Mouse (Mus musculus) lung, postnatal 25 days (tissue): ENCODE data around the gene Fam161a.
"Not testable (repeated sequence)": the region's sequence is repeated elsewhere in the genome, so short reads cannot be mapped to it uniquely, and the experiment has no call there.

Source experiments
- DNase-seq: peaks from one replicate; pipeline ENCODE4 v3.0.0; 2022; ENCODE audit warnings: low spot score

Gene Fam161a

GRCm38 (mm10) chr11:23052353-23052752 lies 45.0 kb downstream of the Fam161a start:
- no peak for DNase-seq

GRCm38 (mm10) chr11:23063153-23063552 lies 55.8 kb downstream of the Fam161a start:
- no peak for DNase-seq

- DNase-seq, result no peak
Measured at GRCm38 (mm10) chr11:23063857-23064256, 56.5 kb downstream of the Fam161a start.

- not testable (repeated sequence) for DNase-seq
Measured at GRCm38 (mm10) chr11:23064276-23064675, 56.9 kb downstream of the Fam161a start.

- no peak for DNase-seq
Measured at GRCm38 (mm10) chr11:23065167-23065668, 57.9 kb downstream of the Fam161a start.

GRCm38 (mm10) chr11:23067395-23068136 lies 60.2 kb downstream of the Fam161a start:
- peak; percentile 86 for DNase-seq

GRCm38 (mm10) chr11:23068201-23068600 lies 60.9 kb downstream of the Fam161a start:
- no peak for DNase-seq

- not testable (repeated sequence) for DNase-seq
Measured at GRCm38 (mm10) chr11:23068986-23069385, 61.7 kb downstream of the Fam161a start.

- no peak for DNase-seq
Measured at GRCm38 (mm10) chr11:23074841-23075240, 67.5 kb downstream of the Fam161a start.

- DNase-seq, result no peak
Measured at GRCm38 (mm10) chr11:23078541-23078940, 71.2 kb downstream of the Fam161a start.
